Mouse (Mus musculus) urinary bladder, postnatal 36 days (tissue): ENCODE data around the gene Sbds.

ENCODE experiments used
- DNase-seq, 2 experiments: peaks; one replicate each; pipeline ENCODE4 v3.0.0; 2022; ENCODE audit warnings: low spot score in 2 of 2, mixed read lengths in 1 of 2

Gene Sbds

DNA sequence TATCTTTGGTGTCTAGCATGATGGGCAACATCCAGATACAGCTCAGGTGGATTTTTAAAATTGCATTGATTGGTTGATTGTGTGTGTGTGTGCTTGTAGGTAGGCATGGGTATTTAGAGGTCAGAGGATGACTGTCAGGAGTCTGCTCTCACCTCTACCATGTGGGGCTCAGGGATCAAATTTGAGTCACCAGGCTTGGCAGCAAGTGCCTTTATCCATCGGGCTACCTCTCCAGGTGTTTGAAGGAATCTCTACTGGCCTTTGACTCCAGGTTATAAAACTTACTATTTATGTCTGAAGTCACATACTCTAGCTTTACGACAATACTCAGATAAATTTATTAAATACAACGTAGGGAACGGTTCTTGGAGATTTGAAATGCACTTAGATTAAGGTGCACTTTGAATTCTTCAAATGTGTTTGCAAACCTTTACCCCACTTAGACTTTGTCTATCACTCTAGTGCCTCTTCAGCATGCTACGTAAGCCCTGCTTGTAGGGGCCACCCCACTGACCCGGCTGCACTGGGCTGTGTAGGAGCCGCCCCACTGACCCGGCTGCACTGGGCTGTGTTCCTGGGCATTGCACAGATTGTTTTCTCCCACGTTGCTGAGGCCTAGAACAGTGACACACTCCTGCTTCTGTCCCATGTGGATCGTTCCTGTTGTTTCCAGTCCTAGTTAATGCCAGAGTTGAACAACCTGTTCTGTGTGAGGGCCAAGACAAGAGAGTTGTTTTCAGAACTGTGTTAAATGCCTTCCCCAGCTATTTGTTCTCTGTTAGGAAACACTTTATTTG lies 54.9 kb downstream of the Sbds start:
- DNase-seq, result peak in 1 of 2 experiments; percentile 55

DNA sequence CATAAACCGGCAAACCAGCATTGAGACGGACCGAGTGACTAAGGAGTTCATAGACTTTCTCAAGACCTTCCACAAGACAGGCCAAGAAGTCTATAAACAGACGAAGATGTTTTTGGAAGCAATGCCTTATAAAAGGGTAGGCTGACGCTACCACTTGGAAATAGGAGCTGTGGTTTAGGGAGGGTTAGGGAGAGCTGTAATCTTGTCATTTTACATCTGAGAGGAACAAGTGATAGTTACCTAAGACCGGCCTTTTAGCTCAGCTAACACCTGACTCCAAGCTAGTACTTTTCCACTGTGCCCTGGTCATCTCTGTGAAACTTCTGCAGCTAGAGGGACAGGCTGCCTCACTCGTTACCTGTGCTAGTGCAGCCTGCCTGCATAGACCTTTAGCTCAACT lies 57.3 kb downstream of the Sbds start:
- no peak for DNase-seq

DNA sequence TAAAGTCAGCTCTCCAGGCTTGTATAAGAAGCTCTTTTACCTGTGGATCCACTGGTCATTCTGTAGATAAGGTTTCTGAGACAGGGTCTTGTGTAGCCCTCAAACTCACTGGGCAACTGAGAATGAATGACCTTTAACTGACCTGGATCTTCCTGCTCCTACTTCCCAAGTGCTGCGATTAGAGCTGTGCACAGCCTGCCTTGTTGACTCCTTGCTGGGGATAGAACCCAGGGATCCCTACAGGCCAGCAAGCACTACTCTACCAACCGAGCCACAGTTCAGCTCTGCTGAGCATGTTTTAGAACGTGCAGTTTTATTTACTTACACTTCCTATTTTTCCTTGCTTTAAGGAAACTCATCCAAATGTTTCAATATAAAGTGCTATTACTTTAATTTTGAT lies 57.9 kb downstream of the Sbds start:
- no peak for DNase-seq

DNA sequence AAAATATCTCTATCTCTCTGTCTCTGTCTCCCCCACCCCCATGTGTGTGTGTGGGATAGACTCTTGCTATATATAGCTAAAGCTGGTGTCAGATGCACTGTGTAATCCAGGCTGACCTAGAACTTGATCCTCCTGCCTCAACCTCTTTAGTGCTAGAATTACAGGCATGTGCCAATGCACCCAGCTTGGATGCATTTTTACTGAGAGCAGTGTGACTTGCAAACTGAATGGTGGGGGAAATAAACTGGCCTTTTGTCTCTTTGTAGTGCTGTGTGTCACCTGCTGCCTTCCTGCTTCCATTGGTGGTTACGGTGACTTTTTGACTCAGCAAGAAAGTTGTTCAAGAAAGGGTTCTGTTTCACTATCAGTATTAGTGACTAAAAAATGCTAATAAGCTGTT lies 59.0 kb downstream of the Sbds start:
- no peak for DNase-seq
